Mouse (Mus musculus): Measurements from ENCODE around the gene Rps2.

The Rps2 gene

DNA sequence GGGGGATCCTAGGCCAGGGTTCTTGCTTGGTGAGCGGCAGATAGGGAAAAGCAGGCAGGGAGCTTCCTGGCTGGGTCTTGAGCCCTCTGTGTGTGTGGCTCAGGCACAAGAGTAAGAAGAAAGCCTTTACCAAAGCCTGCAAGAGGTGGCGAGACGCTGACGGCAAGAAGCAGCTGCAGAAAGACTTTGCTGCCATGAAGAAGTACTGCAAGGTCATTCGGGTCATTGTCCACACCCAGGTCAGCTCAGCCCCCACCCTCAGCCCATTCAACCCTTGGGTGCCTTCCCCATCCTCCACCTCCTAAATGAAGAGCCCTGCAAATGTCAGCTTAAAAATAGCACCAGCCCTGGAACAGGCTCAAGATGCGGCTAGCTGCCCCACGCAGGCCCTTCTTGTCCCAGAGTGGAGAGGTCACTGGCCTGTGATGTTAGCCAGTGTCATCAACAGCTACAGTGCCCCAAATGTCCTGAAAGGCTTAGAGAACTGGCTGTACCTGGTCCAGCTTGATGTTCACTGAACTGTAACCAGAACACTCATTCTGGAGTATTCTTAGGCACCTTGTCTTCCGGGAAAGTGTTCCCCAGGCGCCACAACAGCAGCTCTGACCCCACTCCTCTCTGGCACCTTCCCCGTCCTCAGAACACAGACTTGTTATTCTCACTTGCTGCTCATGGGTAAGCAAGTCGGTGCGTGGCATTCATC is 14.5 kb downstream of the Rps2 start:
- DNase-seq (ENCODE audit: low spot score in 2 of 2), result no peak

DNA sequence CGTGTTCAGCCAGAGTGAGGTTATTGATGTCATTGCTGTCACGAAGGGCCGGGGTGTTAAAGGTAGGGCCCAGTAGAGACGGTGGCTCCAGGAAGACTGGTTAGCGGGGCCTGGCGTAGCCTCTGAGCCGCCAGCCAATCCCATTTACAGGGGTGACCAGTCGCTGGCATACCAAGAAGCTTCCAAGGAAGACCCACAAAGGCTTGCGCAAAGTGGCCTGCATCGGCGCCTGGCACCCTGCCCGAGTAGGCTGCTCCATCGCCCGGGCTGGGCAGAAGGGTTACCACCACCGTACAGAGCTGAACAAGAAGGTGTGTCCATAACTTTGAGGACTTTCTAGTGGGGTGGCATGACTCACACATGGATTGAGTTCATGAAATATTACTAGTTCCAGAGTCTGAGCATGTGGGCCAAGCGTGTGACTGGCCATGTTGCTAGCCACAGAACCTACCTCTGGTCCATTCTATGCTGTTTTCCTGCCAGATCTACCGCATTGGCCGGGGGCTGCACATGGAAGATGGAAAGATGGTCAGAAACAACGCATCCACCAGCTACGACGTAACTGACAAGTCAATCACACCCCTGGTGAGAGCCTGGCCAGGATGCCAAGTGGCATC is 15.6 kb downstream of the Rps2 start:
- no peak for DNase-seq (ENCODE audit: low spot score in 2 of 2)

DNA sequence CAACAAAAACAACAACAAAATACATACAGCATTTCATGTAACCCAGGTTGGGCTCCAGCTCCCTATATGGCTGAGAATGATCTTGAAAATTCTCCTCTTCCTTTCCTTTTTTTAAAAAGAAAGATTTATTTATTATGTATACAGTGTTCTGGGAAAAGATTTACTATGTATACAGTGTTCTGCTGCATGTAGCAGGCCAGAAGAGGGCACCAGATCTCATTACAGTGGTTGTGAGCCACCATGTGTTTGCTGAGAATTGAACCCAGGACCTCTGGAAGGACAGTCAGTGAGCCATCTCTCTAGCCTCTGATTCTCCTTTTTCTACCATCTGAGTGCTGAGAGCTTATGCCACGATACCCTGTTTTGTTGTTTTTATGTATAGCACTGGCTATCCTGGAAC is 16.6 kb downstream of the Rps2 start:
- DNase-seq (ENCODE audit: low spot score in 2 of 2), result no peak

DNA sequence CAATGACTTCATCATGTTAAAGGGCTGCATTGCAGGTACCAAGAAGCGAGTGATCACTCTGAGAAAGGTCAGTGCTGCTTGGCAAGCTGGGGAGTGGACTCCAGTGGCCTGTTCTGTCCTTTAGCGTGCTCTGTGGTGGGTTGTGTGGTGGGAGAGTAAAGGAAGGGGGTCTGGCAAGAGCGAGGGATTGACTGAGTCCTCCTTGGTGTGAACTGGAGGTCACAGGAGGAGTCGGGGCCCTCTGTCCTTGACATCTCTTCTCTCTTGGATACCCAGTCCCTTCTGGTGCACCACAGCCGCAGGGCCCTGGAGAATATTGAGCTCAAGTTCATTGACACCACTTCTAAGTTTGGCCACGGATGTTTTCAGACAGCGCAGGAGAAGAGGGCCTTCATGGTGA is 17.5 kb downstream of the Rps2 start:
- no peak for DNase-seq (ENCODE audit: low spot score in 2 of 2)

DNA sequence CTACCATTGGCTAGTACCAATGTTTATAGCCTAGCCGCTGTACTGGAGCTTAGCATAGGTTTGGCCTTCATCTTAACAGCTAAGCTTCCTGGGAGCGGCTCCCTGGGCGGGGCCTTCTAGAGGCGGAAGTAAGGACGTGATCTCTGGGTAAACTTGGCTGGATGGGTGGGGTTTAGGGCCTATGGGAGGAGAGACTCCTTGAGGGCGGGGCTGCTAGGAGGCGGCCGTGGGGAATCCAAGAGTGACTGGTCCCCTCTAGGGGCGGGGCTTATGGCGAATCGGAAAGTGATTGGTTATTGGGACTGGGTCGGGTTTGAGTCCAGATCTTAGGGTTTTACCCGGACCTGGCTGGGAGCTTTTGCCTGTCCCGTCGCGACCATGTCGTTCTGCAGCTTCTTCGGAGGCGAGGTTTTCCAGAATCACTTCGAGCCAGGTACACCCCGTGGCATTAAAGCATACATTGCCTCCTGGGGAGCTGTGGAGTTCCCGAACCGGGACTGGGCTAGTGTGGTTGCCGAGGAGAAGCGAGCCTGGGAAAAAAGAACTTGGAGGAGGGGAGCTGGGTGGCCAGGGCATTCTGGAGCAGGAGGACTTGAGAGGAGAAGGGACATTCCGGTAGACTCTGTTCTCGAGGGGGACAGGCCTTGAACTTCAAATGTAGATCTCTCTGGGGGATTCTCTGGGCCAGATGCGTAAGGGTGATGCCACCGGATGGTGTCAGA is 18.6 kb downstream of the Rps2 start, which contains the start of gene Msrb1:
TSS of gene Msrb1 (plus strand) at position 313 of the 722 bp plus-strand sequence.
- DNase-seq (ENCODE audit: low spot score in 2 of 2), result peak; percentile 85 to 93

DNA sequence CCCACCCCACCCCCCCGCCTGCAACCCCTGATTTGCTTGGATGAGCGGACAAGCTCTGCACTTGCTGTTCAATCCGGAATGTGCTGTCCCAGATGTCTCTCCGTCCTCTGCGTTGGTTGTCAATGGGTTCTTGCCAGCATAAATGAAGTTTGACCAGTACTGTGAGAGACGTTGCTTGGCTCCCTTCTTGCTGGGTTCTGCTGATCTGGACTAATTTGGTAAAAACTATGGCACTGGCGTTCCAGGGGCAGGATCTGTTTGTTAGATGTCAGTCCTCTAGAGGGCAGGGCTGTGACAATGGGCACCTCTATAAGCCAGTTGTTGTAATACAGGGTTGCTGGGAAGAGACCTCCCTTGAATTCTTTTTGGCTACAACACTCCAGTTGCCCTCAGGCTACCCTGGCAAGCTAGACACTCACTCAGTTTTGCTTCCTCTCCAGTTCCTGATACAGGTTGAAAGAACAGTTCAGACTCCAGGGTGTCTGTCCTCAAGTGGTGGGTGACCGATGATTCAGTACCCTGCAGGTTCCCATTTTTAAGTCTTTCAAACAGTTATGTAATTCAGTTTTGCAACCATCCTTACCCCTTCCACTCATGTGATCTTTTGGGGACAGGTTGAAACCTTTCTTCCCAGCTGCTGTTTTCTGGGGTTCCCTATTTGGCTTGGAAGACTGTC is 19.4 kb downstream of the Rps2 start:
- DNase-seq (ENCODE audit: low spot score in 2 of 2), result no peak

DNA sequence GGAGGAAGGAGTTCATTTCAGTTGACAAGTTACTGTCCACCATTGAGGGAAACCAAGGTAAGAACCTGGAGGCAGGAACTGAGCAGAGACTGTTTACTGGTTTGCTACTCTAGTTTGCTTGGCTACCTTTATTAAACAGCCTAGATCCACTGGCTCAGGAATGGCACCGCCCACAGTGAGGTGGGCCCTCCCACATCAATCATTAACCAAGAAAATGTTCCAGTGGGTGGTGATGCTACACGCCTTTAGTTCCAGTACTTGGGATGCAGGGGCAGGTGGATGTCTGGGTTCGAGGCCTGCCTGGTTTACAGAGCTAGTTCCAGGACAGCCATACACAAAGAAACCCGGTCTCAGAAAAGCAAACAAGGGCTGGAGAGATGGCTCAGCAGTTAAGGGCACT is 20.3 kb downstream of the Rps2 start:
- no peak for DNase-seq (ENCODE audit: low spot score in 2 of 2)

DNA sequence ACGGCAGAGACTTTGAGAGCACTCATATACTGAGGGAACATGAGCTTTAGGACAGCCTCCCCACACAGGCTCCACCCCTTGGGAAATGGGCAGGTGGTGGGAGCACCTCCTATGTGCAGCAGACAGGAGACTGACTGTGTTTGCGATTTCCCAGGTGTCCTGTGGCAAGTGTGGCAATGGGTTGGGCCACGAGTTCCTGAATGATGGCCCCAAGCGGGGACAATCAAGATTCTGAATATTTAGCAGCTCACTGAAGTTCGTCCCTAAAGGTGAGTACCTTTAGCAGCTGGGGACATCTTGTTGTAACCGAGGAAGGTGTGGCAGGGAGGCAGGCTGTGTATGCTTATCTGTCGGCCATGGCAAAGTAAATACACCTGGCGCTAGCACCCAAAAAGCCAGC is 22.0 kb downstream of the Rps2 start:
- DNase-seq (ENCODE audit: low spot score in 2 of 2), result no peak

DNA sequence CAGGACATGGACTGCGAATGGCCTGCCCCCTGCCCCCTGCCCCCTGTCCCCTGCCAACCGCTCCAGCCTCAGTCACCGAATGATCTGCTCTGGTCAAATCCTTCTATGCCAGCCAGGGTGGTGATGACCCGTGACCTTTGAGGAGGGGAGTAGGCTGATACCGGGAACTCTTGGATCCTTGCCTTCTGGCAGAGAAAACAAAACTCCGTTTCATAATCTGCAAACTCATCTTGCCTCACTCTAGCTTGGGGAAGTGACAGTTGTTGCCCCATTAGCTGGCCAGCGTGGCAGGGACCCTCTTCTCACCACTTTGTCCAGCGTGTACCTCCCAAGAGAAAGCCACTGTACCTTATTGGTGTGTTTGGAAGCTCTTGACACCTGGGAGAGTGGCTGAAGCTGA is 24.4 kb downstream of the Rps2 start:
- no peak for DNase-seq (ENCODE audit: low spot score in 2 of 2)

DNA sequence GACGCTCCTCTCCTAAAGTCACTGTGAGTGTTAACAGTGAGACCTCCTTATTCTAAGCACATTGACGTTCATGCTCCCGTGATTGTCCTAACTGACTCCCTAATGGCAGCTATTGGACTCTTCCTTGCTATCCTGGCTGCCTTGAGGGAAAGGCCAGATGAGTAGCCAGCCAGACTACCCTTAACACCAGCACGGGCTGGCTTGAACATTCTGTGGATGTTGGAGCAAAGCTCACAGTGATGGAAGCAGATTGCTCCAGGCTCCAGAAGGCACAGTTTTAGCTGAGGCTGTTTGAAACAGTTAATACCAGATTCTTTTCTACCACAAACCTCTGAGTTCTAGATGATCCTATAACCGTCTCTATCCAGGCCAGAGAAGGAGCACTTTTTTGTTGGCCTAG is 26.0 kb downstream of the Rps2 start:
- no peak for DNase-seq (ENCODE audit: low spot score in 2 of 2)

DNA sequence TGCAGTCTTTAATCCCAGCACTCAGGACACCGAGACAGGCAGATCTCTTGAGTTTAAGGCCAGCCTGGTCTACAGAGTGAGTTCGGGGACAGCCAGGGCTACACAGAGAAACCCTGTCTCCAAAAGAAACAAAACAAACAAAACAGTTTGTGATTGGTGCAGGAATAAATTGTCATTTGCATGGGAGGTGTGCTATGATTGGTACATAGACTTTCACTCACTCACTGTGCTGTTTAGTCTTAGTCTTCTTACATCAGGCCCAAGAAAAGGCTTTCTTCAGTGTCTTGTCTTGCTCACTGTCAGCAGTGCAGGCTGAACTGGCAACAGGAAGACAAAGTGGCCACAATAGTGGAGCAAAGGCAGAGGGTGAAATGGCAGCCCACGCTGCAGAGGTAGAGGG is 26.5 kb downstream of the Rps2 start:
- no peak for DNase-seq (ENCODE audit: low spot score in 2 of 2)

DNA sequence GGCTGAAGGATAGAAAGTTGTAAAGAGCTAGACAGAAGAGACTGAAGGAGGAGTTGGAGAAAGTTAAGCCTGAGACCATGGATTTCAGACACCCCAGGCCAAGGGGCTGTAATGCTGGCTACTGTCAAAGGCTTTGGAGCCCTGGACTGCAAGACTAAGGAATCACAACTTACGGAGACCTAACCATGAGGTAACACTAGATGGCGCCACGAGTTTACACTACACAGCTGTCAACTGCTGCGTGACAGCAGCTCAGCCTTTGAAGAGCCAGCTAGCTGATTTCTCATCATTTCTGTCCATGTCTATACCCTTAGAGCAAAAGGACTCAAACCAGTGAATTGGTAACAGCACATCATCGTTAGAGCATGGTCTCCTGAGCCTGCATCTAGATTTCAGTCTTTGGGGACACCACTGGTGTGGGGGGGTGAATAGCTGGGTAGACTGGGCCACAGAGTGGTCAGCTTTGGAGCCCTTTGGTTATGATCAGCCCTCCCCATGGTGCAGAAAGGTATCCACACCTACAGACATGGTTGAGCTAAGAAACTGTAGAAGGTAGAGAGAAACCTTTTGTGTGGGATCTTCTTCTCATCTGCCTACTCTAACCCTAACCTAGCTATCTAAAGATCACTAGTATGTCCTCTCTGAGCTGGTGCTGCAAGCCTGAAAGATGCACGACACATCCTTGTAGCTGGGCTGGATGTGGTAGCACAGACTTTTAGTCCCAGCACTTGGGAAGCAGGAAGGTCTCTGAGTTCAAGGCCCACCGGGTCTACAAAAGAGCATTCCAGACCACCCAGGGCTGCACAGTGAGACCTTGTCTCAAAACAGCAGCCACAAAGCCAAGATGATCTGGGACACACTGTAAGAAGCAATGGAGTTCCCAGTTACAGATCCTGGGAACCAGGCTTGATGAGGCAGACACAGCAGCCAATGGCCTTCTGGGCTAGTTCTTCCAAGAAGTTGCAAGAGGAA is 27.9 kb downstream of the Rps2 start:
- peak; percentile 71 to 74 for DNase-seq (ENCODE audit: low spot score in 2 of 2)

DNA sequence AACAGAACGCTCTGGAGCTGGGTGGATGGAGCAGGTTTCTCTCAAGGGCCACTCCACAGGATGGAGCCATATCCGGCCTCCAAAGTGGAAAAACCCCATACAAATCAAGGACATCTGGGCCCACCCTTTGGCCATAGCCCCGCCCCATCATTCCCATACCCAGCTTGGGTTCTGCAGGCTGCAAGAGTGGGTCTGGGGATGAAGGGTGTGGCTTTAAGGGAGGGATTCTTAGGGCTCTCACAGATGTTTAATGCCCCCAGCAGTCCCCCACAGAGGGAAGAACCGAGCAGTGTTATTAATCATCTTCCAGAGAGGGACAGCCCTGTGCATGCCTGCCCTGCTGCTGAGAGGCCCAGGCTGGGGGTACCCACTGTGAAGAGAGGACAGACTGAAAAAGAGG is 29.1 kb downstream of the Rps2 start:
- no peak for DNase-seq (ENCODE audit: low spot score in 2 of 2)

DNA sequence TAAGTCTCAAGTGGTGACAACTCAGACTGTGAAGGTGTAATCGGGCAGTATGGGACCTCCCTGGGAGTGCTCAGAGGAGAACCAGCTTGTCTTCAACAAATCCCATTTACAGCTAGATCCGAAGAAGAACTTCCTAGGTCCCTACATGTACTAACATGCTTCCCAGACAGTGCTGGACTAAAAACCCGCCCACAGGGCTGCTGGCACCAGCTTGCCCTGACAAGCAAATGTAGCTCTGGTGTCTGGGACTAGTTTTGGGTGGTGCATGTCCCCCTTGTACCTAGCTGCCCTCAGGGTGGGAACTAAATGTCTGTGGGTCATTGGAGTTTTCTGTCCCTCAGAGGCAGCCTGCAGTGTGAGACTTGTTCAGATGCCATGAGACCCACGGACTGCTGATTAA is 33.6 kb downstream of the Rps2 start:
- DNase-seq (ENCODE audit: low spot score in 2 of 2), result no peak

DNA sequence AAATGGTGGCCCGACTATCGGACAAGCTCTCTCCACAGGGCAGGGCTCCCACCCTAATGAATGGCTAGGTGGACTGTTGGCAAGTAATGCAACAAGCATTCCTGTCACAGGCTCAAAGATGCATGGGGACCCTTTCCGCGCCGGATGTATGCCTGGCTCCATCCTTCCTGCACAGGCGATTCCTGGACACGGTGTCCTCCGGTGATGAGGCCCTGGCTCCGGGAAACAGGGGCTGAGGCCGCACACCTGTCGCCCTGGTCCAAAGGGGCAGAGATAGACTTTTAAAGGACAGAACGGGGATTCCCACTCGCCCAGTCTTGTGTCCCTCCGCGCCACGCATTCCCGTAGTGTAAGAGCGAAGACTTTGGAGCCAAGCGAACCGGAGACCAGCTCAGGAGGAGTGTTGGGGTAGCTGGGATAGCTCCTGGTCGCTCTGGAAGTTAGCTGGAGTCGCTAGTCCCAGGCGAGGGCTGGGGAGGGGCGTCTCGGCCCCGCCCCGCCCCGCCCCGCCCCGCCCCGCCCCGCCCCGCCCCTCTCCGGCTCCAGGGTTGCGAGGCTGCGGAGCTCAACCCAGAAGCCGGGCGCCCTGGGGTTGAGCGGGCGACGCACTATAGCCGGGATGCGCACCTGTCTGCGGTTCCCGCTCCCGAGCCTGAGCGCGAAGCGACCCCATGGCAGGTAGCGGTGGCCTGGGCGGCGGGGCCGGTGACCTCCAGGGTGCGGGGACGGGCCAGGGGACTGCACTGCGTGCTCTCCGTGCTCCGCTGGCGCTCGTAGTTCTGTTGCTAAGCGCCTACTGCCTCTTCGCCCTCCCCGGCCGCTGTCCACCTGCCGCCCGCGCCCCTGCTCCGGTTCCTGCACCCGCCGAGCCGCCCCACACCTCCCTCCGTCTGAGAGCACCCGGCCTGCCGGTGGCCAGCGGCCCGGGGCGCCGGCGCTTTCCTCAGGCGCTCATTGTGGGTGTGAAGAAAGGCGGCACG is 34.8 kb downstream of the Rps2 start, which contains the start of gene Hs3st6:
TSS of gene Hs3st6 (plus strand) at position 574 of the 980 bp plus-strand sequence.
- no peak for DNase-seq (ENCODE audit: low spot score in 2 of 2)

DNA sequence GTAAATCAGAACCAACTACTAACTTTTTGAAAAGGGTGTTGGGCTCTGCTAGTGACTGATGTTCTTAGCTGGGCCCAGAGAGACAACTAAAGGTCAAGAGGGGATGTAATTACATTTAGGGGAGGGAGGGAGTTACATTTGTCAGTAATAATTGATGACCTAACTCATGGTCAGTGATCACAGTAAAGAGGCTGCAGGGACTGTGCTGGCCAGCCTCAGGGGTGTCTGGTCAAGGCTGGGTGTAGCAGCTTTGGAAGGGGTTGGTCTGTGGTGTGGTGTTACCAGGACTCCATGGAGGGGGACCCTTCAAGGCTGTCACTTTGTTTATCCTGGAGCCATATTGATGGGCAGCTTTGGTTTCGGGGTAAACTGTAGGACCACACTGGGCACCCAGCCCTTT is 39.5 kb downstream of the Rps2 start:
- no peak for DNase-seq (ENCODE audit: low spot score in 2 of 2)

DNA sequence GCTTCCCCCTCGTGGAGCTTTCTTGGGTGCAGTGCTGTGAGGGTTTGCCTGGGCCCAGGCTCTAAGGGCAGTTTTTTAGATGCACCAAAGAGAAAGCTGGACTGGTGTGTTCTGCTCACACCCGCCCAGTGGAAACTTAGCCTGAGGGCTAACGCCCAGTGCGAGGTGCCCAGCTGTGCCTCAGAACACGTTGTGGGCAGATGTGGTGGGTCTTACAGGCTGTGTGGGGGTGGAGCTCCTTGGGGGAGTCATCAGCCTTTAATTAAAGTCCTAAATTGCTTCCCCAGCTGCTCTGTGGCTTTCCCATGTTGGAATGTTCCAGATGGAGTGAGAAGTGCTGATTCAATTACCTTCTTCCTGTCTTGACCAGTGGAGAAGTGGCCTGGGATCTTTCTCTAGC is 43.2 kb downstream of the Rps2 start:
- DNase-seq (ENCODE audit: low spot score in 2 of 2), result no peak

DNA sequence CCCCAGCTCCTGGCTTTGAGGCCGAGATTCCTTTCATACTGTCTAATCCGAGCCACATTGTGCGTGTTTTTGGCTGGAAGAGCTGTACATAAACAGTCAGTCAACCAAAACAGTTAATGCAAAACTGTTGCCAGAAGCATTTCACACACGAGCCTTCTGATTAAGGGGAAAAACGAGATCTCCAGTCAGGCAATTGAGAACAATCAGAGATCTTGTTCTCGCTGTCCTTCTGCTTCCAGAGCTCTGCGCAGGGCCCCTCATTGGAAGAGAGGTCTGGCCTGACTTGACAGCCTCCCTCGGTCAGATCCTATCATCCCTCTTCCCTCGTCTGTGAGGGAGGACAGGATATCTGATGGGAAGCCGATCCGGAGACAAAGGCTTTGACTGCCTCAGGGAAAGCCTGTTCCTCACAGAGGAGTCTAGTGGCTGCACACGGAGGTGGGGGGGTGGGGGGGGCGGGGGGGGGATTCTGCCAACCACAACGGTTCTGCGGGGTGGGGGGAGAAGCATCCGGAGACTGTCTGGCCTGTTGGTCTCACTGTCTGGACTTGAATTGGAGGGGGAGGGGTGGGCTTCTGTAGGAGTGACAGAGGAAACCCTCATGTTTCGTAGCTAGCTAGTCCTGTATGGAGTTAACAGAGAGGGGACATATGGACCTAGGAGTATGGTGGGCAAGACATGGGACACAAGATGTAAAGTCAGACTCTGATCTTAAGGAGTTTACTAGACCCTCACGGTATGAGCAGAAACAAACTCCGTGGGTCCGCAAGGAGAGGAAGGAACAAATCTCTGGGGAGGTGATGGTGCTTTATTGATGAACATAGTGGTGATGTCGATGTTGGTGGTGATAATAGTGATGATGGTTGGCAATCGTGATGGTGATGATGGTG is 47.3 kb downstream of the Rps2 start:
- no peak for DNase-seq (ENCODE audit: low spot score in 2 of 2)

Data from right cerebral cortex, postnatal 36 days (tissue).